Mouse (Mus musculus): Measurements from ENCODE around the gene Dnajc5g. TPM values are rescaled to one million over a fixed set of nuclear protein-coding genes. Genes with fewer than 3 reads are reported as not detected.

The Dnajc5g gene
- not detected in 2 replicates for polyA plus RNA-seq (2012; ENCODE audit: low replicate concordance)

GRCm38 (mm10) chr5:31105814-31106335, at the start of gene Dnajc5g:
TSS of gene Dnajc5g (plus strand) at chr5:31106285.

GRCm38 (mm10) chr5:31108000-31108490, 2.0 kb downstream of the Dnajc5g start, which contains the start of gene Slc30a3:
TSS of gene Slc30a3 (minus strand) at chr5:31108237.

GRCm38 (mm10) chr5:31116354-31116753, 10.3 kb downstream of the Dnajc5g start, which contains the start of gene Trim54:
TSS of gene Trim54 (plus strand) at chr5:31116712.

DNA sequence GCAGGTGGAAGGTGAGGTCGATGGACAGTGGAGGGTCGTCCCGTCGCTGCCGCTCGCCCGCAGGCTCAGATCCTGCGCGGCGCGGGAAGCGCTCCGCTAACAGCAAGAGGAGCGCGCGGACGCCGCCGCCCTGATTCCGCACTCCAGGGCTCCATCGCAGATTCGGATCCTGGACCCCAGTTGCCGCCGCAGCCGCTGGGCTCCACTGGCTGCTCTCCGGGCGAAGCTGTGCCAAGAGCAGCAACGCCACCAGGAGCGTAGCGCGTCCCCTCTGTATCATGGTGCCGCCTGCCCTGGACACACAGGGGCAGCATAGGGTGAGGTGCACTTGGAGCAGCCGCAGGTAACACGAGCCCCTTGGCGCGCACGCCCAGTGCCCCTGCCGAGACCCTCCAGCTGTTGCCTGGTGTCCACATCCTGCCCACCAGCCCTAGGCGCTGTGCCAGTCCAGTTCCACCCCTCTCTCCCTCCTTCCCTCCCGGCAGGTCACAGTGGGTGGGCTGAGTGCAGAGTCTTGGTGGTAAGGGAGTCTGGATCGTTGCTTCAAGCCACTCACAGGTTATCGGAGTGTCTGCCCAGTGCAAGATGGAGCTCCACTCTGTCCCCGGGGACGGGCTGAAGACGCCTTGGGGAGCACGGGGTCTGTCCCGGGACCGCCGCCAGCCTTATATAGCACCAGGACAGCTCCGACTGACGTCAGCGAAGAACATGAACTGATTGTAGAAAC, 32.3 kb downstream of the Dnajc5g start, which contains the start of gene Ucn:
Ucn (minus strand) TSS at position 589 of the 727 bp plus-strand sequence.

DNA sequence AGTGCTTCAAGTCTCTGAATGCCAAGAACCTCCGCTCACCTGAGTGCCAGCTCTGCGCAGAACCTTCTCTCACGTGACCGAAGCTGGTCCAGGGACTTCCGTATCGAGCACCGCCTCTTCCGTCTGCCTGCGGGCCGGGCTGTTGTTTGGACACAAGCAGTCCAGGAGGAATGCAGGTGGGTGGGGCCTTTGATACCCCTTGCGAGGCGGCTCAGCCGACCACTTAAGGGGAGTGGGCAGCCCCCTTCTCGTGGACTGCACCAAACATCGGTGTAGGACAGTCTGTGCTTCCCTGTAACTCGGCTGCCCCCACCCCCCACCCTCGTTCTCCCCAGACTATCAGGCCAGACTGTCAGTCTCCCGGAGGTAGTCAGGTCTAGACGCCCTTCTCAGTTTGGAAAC, 48.1 kb downstream of the Dnajc5g start, which contains the start of gene Mpv17:
Mpv17 (minus strand) TSS at position 100 of the 402 bp plus-strand sequence.

Other genes starting within 250 kb of the Dnajc5g start
- gene Tmem214, start 238.3 kb upstream of the Dnajc5g start, polyA plus RNA-seq (2012; ENCODE audit: low replicate concordance) = 13.1 and 32.5 TPM in 2 replicates
- gene Agbl5, start 217.6 kb upstream of the Dnajc5g start, polyA plus RNA-seq (2012; ENCODE audit: low replicate concordance) = 40.6 and 66.1 TPM in 2 replicates
- gene Ost4, start 198.5 kb upstream of the Dnajc5g start, polyA plus RNA-seq (2012; ENCODE audit: low replicate concordance) = 52.3 and 99.1 TPM in 2 replicates
- 5.9 and 22.8 TPM in 2 replicates for gene Emilin1, start 192.9 kb upstream of the Dnajc5g start, polyA plus RNA-seq (2012; ENCODE audit: low replicate concordance)
- 6.8 and 14.6 TPM in 2 replicates for gene Khk, start 184.9 kb upstream of the Dnajc5g start, polyA plus RNA-seq (2012; ENCODE audit: low replicate concordance)
- not detected in 2 replicates for gene Cgref1, start 160.7 kb upstream of the Dnajc5g start, polyA plus RNA-seq (2012; ENCODE audit: low replicate concordance)
- 106 and 114 TPM in 2 replicates for gene Preb, start 145.9 kb upstream of the Dnajc5g start, polyA plus RNA-seq (2012; ENCODE audit: low replicate concordance)
- 0.23 and 0.33 TPM in 2 replicates for gene Tcf23, start 137.6 kb upstream of the Dnajc5g start, polyA plus RNA-seq (2012; ENCODE audit: low replicate concordance)
- gene Atraid, start 58.0 kb upstream of the Dnajc5g start, polyA plus RNA-seq (2012; ENCODE audit: low replicate concordance) = 8.0 and 9.4 TPM in 2 replicates
- gene Slc5a6, start 57.4 kb upstream of the Dnajc5g start, polyA plus RNA-seq (2012; ENCODE audit: low replicate concordance) = 1.1 and 10.6 TPM in 2 replicates
- gene Cad, start 51.5 kb upstream of the Dnajc5g start, polyA plus RNA-seq (2012; ENCODE audit: low replicate concordance) = 574 and 647 TPM in 2 replicates
- 0.68 TPM in 1 of 2 replicates, not detected in the other for gene Slc30a3, start 2.0 kb downstream of the Dnajc5g start, polyA plus RNA-seq (2012; ENCODE audit: low replicate concordance)
- gene Trim54, start 10.4 kb downstream of the Dnajc5g start, polyA plus RNA-seq (2012; ENCODE audit: low replicate concordance) = not detected in 2 replicates
- gene Ucn, start 32.5 kb downstream of the Dnajc5g start, polyA plus RNA-seq (2012; ENCODE audit: low replicate concordance) = not detected in 2 replicates
- 8.5 and 16.4 TPM in 2 replicates for gene Mpv17, start 48.0 kb downstream of the Dnajc5g start, polyA plus RNA-seq (2012; ENCODE audit: low replicate concordance)
- 6.5 and 9.2 TPM in 2 replicates for gene Gm29609, start 73.6 kb downstream of the Dnajc5g start, polyA plus RNA-seq (2012; ENCODE audit: low replicate concordance)
- gene Gtf3c2, start 73.9 kb downstream of the Dnajc5g start, polyA plus RNA-seq (2012; ENCODE audit: low replicate concordance) = 26.5 and 69.9 TPM in 2 replicates
- gene Snx17, start 86.9 kb downstream of the Dnajc5g start, polyA plus RNA-seq (2012; ENCODE audit: low replicate concordance) = 13.8 and 16.2 TPM in 2 replicates
- 180 and 338 TPM in 2 replicates for gene Eif2b4, start 87.1 kb downstream of the Dnajc5g start, polyA plus RNA-seq (2012; ENCODE audit: low replicate concordance)
- gene Zfp513, start 96.0 kb downstream of the Dnajc5g start, polyA plus RNA-seq (2012; ENCODE audit: low replicate concordance) = 37.9 and 81.8 TPM in 2 replicates
- gene Ppm1g, start 114.4 kb downstream of the Dnajc5g start, polyA plus RNA-seq (2012; ENCODE audit: low replicate concordance) = 522 and 770 TPM in 2 replicates
- 13.0 and 17.5 TPM in 2 replicates for gene Nrbp1, start 134.6 kb downstream of the Dnajc5g start, polyA plus RNA-seq (2012; ENCODE audit: low replicate concordance)
- gene Gm9970, start 134.9 kb downstream of the Dnajc5g start, polyA plus RNA-seq (2012; ENCODE audit: low replicate concordance) = 0.36 TPM in 1 of 2 replicates, not detected in the other
- gene Krtcap3, start 145.4 kb downstream of the Dnajc5g start, polyA plus RNA-seq (2012; ENCODE audit: low replicate concordance) = 3.8 and 11.2 TPM in 2 replicates
- gene Ift172, start 184.8 kb downstream of the Dnajc5g start, polyA plus RNA-seq (2012; ENCODE audit: low replicate concordance) = 5.5 and 6.3 TPM in 2 replicates
- 0.57 and 2.1 TPM in 2 replicates for gene Fndc4, start 189.8 kb downstream of the Dnajc5g start, polyA plus RNA-seq (2012; ENCODE audit: low replicate concordance)
- gene Gckr, start 191.2 kb downstream of the Dnajc5g start, polyA plus RNA-seq (2012; ENCODE audit: low replicate concordance) = 0.19 TPM in 1 of 2 replicates, not detected in the other